Mouse (Mus musculus): ENCODE measurements around the gene Csf2. TPM values are rescaled to one million over a fixed set of nuclear protein-coding genes. Genes with fewer than 3 reads are reported as not detected.

Csf2 gene
- polyA plus RNA-seq, 1 experiment from 2014 or later: not detected

GRCm38 (mm10) chr11:54219903-54220740 is 29.3 kb downstream of the Csf2 start:
- Histone ChIP-seq H3K4me3 (no peak overlapping the region), H3K4me1 (no peaks in the 10 kb centered on the region), H3K27ac (replicated peaks) (no peak overlapping the region), H3K27me3 (ENCODE audit: low read depth, poor library complexity, severe bottlenecking) (no peaks in the 10 kb centered on the region), H3K36me3 (no peaks in the 10 kb centered on the region), H3K9me3 (replicated peaks) (no peaks in the 10 kb centered on the region)
- DNase-seq (ENCODE audit: low spot score): no peak
- 77% methylated on average over 6 of the region's 6 CpGs for WGBS

GRCm38 (mm10) chr11:54219191-54219590 is 30.3 kb downstream of the Csf2 start:
- no peaks in the 10 kb centered on the region for H3K27me3 ChIP-seq (ENCODE audit: low read depth, poor library complexity, severe bottlenecking)
- no peaks in the 10 kb centered on the region for H3K4me1 ChIP-seq
- no peak for DNase-seq (ENCODE audit: low spot score)
- no peak overlapping the region for H3K27ac ChIP-seq (replicated peaks)
- H3K4me3 ChIP-seq: no peak overlapping the region
- 86% methylated on average over 1 of the region's 1 CpGs for WGBS
- H3K9me3 ChIP-seq (replicated peaks): no peaks in the 10 kb centered on the region
- no peaks in the 10 kb centered on the region for H3K36me3 ChIP-seq

DNA sequence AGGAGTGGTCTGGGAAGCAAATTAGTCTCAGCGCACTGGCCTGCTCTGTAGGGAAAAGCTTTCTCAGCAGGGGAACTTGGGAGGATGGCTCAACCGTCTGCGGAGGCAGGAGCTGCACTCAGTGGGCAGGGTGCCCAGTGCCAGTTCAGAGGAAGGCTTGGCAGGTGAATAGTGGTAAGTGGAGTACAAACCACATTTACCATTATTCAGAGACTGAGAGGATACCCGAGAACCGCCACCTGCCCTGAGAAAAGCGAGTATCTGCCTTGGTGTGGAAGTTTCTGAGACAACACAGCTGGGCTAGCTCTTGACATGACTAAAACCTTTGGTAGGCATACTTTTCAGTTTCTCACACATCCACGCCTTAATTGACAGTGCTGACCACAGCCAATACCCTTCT is 32.1 kb downstream of the Csf2 start:
- Histone ChIP-seq H3K4me3 (no peak overlapping the region), H3K36me3 (no peaks in the 10 kb centered on the region), H3K4me1 (no peaks in the 10 kb centered on the region), H3K27ac (replicated peaks) (no peak overlapping the region), H3K27me3 (ENCODE audit: low read depth, poor library complexity, severe bottlenecking) (no peaks in the 10 kb centered on the region), H3K9me3 (replicated peaks) (no peaks in the 10 kb centered on the region)
- no peak for DNase-seq (ENCODE audit: low spot score)
- 65% methylated on average over 7 of the region's 7 CpGs for WGBS

DNA sequence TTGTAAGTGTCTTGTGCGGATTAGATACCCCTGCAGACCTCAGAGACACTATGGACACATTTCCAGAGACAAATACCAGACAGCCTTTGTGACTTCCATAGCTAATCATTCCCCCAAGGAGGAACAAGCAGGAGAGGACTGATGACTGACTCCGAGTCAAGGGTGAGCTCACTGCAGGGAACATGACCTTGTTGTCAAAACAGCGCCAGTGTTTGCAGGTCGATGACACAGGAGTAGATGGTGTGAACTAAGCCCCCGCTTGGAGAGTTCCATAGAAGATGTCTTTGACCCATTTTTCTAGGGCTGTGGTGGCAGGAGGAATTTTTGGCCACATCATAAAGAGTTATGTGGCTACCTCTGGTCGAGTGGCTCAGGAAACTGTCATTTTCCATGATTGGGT is 33.4 kb downstream of the Csf2 start:
- 82% methylated on average over 6 of the region's 6 CpGs for WGBS
- no peak for DNase-seq (ENCODE audit: low spot score)
- no peaks in the 10 kb centered on the region for H3K9me3 ChIP-seq (replicated peaks)
- H3K27me3 ChIP-seq (ENCODE audit: low read depth, poor library complexity, severe bottlenecking): no peaks in the 10 kb centered on the region
- no peaks in the 10 kb centered on the region for H3K4me1 ChIP-seq
- no peaks in the 10 kb centered on the region for H3K36me3 ChIP-seq
- H3K4me3 ChIP-seq: no peak overlapping the region
- no peak overlapping the region for H3K27ac ChIP-seq (replicated peaks)

DNA sequence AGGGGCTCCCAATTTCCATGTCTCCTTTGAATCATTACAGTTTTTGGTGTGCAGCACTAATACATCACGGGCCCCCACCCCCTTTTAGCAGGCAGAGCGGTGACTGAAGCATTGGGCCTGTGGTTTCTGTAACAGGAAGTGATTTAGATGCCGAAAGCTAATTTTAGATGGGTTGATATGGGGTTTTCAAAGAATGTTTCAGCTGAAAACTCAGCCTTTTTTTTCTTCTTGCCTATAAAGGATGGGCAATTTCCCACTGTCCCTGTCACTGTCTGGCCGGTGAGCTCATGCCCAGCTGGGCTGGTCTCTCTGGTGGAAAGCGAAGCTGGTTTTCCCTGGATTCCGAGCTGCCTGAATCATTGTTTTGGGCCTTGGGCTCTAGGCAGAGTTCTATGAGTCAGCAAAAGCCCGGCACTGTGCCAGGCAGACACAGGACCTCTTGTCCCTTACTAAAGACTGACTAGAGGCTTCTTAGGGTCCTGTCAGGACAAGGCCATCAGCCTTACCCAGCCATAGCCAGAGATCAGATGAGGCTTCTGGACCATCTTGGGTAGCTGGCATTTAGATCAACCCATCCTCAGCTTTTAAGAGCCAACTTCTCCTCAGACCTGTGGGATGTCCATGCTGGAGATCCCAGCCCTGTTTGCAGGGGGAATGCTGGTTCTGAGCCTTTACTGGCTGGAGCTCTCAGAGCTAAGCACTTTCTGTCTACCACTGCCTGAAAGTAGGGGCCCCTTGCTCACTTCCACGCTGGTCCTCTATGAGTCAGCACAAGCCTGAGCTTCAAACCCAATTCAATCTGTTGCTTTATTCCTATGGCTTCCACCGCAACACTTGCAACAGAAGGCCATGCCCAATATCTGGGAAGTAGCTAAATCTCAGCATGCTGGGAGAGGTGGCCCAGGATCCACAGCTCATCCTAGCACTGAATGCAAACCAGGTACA is 34.7 kb downstream of the Csf2 start:
- Histone ChIP-seq H3K36me3 (no peaks in the 10 kb centered on the region), H3K27ac (replicated peaks) (no peak overlapping the region), H3K4me1 (no peaks in the 10 kb centered on the region), H3K9me3 (replicated peaks) (no peaks in the 10 kb centered on the region), H3K27me3 (ENCODE audit: low read depth, poor library complexity, severe bottlenecking) (no peaks in the 10 kb centered on the region), H3K4me3 (no peak overlapping the region)
- 92% methylated on average over 9 of the region's 9 CpGs for WGBS
- DNase-seq (ENCODE audit: low spot score): no peak

- Histone ChIP-seq H3K4me1 (no peaks in the 10 kb centered on the region), H3K9me3 (replicated peaks) (no peaks in the 10 kb centered on the region), H3K4me3 (no peak overlapping the region), H3K27me3 (ENCODE audit: low read depth, poor library complexity, severe bottlenecking) (no peaks in the 10 kb centered on the region), H3K36me3 (no peaks in the 10 kb centered on the region), H3K27ac (replicated peaks) (no peak overlapping the region)
- WGBS: 85% methylated on average over 5 of the region's 5 CpGs
- DNase-seq (ENCODE audit: low spot score): no peak
Observed at GRCm38 (mm10) chr11:54213631-54214030, 35.8 kb downstream of the Csf2 start.

GRCm38 (mm10) chr11:54206993-54207392 is 42.5 kb downstream of the Csf2 start:
- Histone ChIP-seq H3K4me3 (no peak overlapping the region), H3K4me1 (no peaks in the 10 kb centered on the region), H3K27ac (replicated peaks) (no peak overlapping the region), H3K9me3 (replicated peaks) (no peaks in the 10 kb centered on the region), H3K36me3 (no peaks in the 10 kb centered on the region), H3K27me3 (ENCODE audit: low read depth, poor library complexity, severe bottlenecking) (no peaks in the 10 kb centered on the region)
- 83% methylated on average over 5 of the region's 5 CpGs for WGBS
- no peak for DNase-seq (ENCODE audit: low spot score)

DNA sequence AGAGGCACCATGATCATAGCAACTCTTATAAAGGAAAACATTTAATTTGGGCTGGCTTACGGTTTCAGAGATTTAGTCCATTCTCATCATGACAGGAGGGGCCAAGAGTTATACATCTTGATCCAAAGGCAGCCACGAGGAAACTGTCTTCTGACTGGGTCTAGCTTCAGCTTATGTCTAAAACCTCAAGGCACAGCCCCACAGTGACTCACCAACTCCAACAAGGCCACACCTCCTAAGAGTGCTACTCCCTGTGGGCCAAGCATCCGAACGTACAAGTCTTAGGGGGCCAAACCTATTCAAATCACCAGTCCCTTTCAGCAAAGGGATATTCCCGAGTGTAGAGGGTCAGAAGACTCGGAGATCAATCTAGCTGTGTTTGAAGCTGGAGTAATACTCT is 44.1 kb downstream of the Csf2 start:
- Histone ChIP-seq H3K4me3 (no peak overlapping the region), H3K27me3 (ENCODE audit: low read depth, poor library complexity, severe bottlenecking) (no peaks in the 10 kb centered on the region), H3K36me3 (no peaks in the 10 kb centered on the region), H3K4me1 (no peaks in the 10 kb centered on the region), H3K27ac (replicated peaks) (no peak overlapping the region), H3K9me3 (replicated peaks) (no peaks in the 10 kb centered on the region)
- 79% methylated on average over 6 of the region's 6 CpGs for WGBS
- no peak for DNase-seq (ENCODE audit: low spot score)

DNA sequence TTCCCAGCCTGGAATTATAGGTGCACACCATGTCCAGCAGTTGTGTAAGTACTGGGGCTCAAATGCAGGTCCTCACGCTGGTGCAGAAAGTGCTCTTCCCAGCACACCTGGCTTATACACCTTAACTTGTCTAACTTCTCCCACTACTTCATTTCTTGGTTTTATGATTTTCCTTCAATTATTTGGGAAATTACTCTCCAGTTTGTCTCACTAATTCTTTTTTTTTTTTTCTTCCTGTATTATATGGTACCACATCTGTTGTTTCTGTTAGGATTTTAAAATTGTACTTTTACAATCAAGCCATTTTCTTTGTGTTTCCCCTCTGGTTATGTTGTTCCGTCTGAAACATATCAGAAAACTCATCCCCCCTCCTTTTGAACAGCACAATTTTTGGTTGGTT is 44.7 kb downstream of the Csf2 start:
- no peaks in the 10 kb centered on the region for H3K36me3 ChIP-seq
- H3K4me3 ChIP-seq: no peak overlapping the region
- H3K27me3 ChIP-seq (ENCODE audit: low read depth, poor library complexity, severe bottlenecking): no peaks in the 10 kb centered on the region
- no peaks in the 10 kb centered on the region for H3K4me1 ChIP-seq
- no peaks in the 10 kb centered on the region for H3K9me3 ChIP-seq (replicated peaks)
- DNase-seq (ENCODE audit: low spot score): no peak
- WGBS: 86% methylated on average over 2 of the region's 2 CpGs
- no peak overlapping the region for H3K27ac ChIP-seq (replicated peaks)

GRCm38 (mm10) chr11:54203162-54203561 is 46.3 kb downstream of the Csf2 start:
- H3K4me1 ChIP-seq: no peaks in the 10 kb centered on the region
- WGBS: 90% methylated on average over 2 of the region's 2 CpGs
- no peaks in the 10 kb centered on the region for H3K9me3 ChIP-seq (replicated peaks)
- H3K27ac ChIP-seq (replicated peaks): no peak overlapping the region
- H3K27me3 ChIP-seq (ENCODE audit: low read depth, poor library complexity, severe bottlenecking): no peaks in the 10 kb centered on the region
- DNase-seq (ENCODE audit: low spot score): no peak
- H3K36me3 ChIP-seq: no peaks in the 10 kb centered on the region
- no peak overlapping the region for H3K4me3 ChIP-seq

DNA sequence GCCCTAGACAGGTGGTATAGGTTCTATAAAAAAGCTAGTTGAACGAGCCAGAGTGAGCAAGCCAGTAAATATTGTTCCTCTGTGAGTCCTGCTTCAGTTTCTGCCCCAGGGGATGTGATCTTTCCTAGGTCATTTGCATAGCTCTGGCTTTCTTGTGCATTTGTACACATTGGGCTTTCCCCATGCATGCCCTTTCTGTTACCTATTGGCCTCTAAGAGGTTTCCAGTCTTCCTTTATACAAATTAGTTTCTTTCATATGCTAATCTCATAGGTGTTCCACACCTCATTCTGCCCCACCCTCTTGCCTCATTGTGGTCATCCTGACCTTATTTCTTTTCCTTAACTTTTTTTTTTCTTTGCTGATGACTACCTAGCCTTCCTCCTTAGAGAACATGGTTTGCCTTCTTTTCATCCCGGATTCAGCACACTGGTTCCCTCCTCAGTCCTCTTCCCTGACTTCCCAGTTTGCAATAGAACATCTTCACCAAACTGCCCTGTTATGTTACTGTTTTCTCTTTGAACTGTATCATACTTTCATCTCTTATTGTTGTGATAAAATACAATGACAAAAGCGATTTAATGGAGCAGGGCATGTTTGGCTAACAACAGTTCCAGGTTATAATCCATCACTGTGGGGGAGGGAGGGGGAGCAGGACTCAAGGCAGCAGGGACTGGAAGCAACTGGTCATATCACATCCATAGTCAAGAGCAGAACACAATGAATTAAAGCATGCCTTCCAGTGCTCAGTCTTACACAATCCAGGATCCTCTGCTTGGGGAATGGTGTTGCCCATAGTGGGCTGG is 47.4 kb downstream of the Csf2 start:
- WGBS: 74% methylated on average over 3 of the region's 3 CpGs
- H3K4me3 ChIP-seq: no peak overlapping the region
- H3K9me3 ChIP-seq (replicated peaks): no peaks in the 10 kb centered on the region
- H3K27ac ChIP-seq (replicated peaks): no peak overlapping the region
- H3K4me1 ChIP-seq: no peaks in the 10 kb centered on the region
- DNase-seq (ENCODE audit: low spot score): no peak
- no peaks in the 10 kb centered on the region for H3K36me3 ChIP-seq
- no peaks in the 10 kb centered on the region for H3K27me3 ChIP-seq (ENCODE audit: low read depth, poor library complexity, severe bottlenecking)

DNA sequence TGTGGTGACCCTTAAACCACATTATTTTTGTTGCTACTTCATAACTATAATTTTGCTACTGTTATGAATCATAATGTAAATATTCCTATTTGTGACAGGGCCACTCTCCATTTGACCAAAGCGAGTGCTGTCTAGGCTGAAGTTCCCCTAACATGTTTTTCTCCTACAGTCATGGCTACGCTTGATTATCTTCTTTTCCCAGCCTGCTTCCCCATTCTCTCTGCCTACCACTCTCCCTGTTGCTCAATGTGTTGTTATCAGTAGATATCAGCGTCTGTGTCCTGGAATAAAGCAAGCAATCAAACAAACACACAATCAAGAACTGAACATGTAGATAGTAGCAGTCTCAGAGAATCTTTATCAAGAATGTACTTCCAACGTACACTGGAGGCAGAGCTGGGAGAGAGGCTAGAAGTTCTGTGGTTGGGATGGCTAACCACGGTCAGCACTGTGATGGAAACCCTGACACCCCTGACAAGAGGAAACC is 48.1 kb downstream of the Csf2 start:
- no peak for DNase-seq (ENCODE audit: low spot score)
- WGBS: 91% methylated on average over 5 of the region's 5 CpGs
- Histone ChIP-seq H3K4me1 (no peaks in the 10 kb centered on the region), H3K27me3 (ENCODE audit: low read depth, poor library complexity, severe bottlenecking) (no peaks in the 10 kb centered on the region), H3K4me3 (no peak overlapping the region), H3K27ac (replicated peaks) (no peak overlapping the region), H3K9me3 (replicated peaks) (no peaks in the 10 kb centered on the region), H3K36me3 (no peaks in the 10 kb centered on the region)
